Mouse (Mus musculus): ENCODE results near the gene Tdrd1.

GRCm38 (mm10) chr19:56805366-56805765 is 20.6 kb upstream of the Tdrd1 start:
- TF ChIP-seq TAL1 (IDR thresholded peaks at IDR 0.05; ENCODE audit: low read length) (no peak), NRF1 (IDR thresholded peaks at IDR 0.05; ENCODE audit: insufficient read depth, low read depth, low read length, poor library complexity, severe bottlenecking) (no peak), MAFK (IDR thresholded peaks at IDR 0.05; ENCODE audit: borderline replicate concordance, low read depth, low read length) (no peak), MEF2A (IDR thresholded peaks at IDR 0.05; ENCODE audit: extremely low read depth, insufficient replicate concordance, low read depth, low read length, poor library complexity, severe bottlenecking) (no peak), MXI1 (IDR thresholded peaks at IDR 0.05; ENCODE audit: low read depth, low read length) (no peak), ZC3H11A (IDR thresholded peaks at IDR 0.05; ENCODE audit: low read depth, low read length) (no peak), SIN3A (IDR thresholded peaks at IDR 0.05; ENCODE audit: low read length) (no peak), JUND (IDR thresholded peaks at IDR 0.05; ENCODE audit: low read depth, low read length) (no peak), MAX (IDR thresholded peaks at IDR 0.05; ENCODE audit: low read length) (no peak)

Measured in MEL (cell line).